Mouse (Mus musculus) myocyte (in vitro differentiated cells): ENCODE data around the gene Serinc2. TPM values are rescaled to one million over a fixed set of nuclear protein-coding genes. Genes with fewer than 3 reads are reported as not detected.

Experiments used
- H3K27me3 ChIP-seq: one replicate; pipeline ENCODE4 v1.6.1; 2011; ENCODE audit not compliant: control insufficient read depth, insufficient read depth, insufficient read length
- H3K36me3 ChIP-seq: one replicate; pipeline ENCODE4 v1.6.1; 2011; ENCODE audit not compliant: control insufficient read depth, insufficient read depth
- H3K4me2 ChIP-seq: one replicate; pipeline ENCODE4 v1.6.1; 2011; ENCODE audit warnings: low read depth, control low read depth
- H3K4me3 ChIP-seq: one replicate; pipeline ENCODE4 v1.5.1; 2011; ENCODE audit warnings: mild to moderate bottlenecking, control low read depth, moderate library complexity
- H3K79me2 ChIP-seq: one replicate; pipeline ENCODE4 v1.6.1; 2011; ENCODE audit not compliant: control insufficient read depth, insufficient read depth
- H3ac ChIP-seq: one replicate; pipeline ENCODE4 v1.6.1; 2011; ENCODE audit not compliant: control insufficient read depth, insufficient read length
- CEBPB ChIP-seq: IDR thresholded peaks from 2 replicates; pipeline ENCODE4 v1.6.1; 2011; ENCODE audit warnings: mild to moderate bottlenecking, moderate library complexity; ENCODE audit not compliant: poor library complexity, insufficient read depth, severe bottlenecking
- E2F4 ChIP-seq: IDR thresholded peaks from one replicate; pipeline ENCODE4 v1.6.1; 2011; ENCODE audit warnings: mild to moderate bottlenecking, control low read depth, moderate library complexity; ENCODE audit not compliant: insufficient read depth
- MAX ChIP-seq: IDR thresholded peaks from one replicate; pipeline ENCODE4 v1.6.1; 2011; ENCODE audit warnings: low read depth, mild to moderate bottlenecking, control low read depth
- MYOD1 ChIP-seq, 3 experiments: IDR thresholded peaks; one replicate each; pipeline ENCODE4 v1.6.1; 2011; ENCODE audit warnings: control low read depth in 2 of 3, low read depth in 2 of 3, mild to moderate bottlenecking in 2 of 3, moderate library complexity in 1 of 3; ENCODE audit not compliant: insufficient read length in 2 of 3, control insufficient read depth in 1 of 3
- MYOG ChIP-seq, 3 experiments: IDR thresholded peaks; one replicate each; pipeline ENCODE4 v1.6.1; 2011; ENCODE audit warnings: control low read depth in 2 of 3, low read depth in 2 of 3, mild to moderate bottlenecking in 2 of 3; ENCODE audit not compliant: insufficient read length in 2 of 3, control insufficient read depth in 1 of 3, insufficient read depth in 1 of 3
- POLR2A ChIP-seq: IDR thresholded peaks from one replicate; pipeline ENCODE4 v1.6.1; 2011; ENCODE audit warnings: low read depth, mild to moderate bottlenecking, control low read depth, moderate library complexity; ENCODE audit not compliant: insufficient read length
- POLR2AphosphoS2 ChIP-seq: IDR thresholded peaks from one replicate; pipeline ENCODE4 v1.6.1; 2011; ENCODE audit warnings: low read depth, control low read depth; ENCODE audit not compliant: insufficient read length
- REST ChIP-seq: IDR thresholded peaks from one replicate; pipeline ENCODE4 v1.6.1; 2011; ENCODE audit warnings: mild to moderate bottlenecking, control low read depth, moderate library complexity; ENCODE audit not compliant: insufficient read depth, insufficient read length
- SRF ChIP-seq: IDR thresholded peaks from one replicate; pipeline ENCODE4 v1.6.1; 2011; ENCODE audit warnings: low read depth; ENCODE audit not compliant: control insufficient read depth, insufficient read length
- TCF12 ChIP-seq: IDR thresholded peaks from one replicate; pipeline ENCODE4 v1.6.1; 2011; ENCODE audit warnings: mild to moderate bottlenecking, control low read depth; ENCODE audit not compliant: poor library complexity, insufficient read depth, severe bottlenecking
- TCF3 ChIP-seq: IDR thresholded peaks from one replicate; pipeline ENCODE4 v1.6.1; 2011; ENCODE audit warnings: low read depth, control low read depth; ENCODE audit not compliant: insufficient read length
- USF1 ChIP-seq: IDR thresholded peaks from one replicate; pipeline ENCODE4 v1.6.1; 2011; ENCODE audit warnings: low read depth, mild to moderate bottlenecking, control low read depth, moderate library complexity
- polyA plus RNA-seq: library from polyadenylated mRNA; unstranded; fragments of >200 nt; fragmentation: generic; extraction: Trizol; gene quantifications from one replicate; pipeline ENCODE4 v1.2.1, GENCODE M21; 2012; ENCODE audit warnings: missing spikeins

Gene Serinc2
- polyA plus RNA-seq, 1 experiment: 120 TPM

- Histone ChIP-seq H3K36me3 (peaks cover 3% of the 10 kb centered on the region), H3K4me3 (no peak overlapping the region), H3K4me2 (no peak overlapping the region), H3K79me2 (no peaks in the 10 kb centered on the region), H3ac (no peak overlapping the region), H3K27me3 (no peaks in the 10 kb centered on the region)
- TF ChIP-seq E2F4 (no peak), POLR2AphosphoS2 (no peak), REST (no peak), POLR2A (no peak), TCF12 (no peak), MYOG (IDR thresholded peaks at IDR 0.05; ENCODE audit: control insufficient read depth in 1 of 3, insufficient read depth in 1 of 3, insufficient read length in 2 of 3, low read depth in 2 of 3) (no peak), CEBPB (no peak), USF1 (no peak), MYOD1 (IDR thresholded peaks at IDR 0.05; ENCODE audit: control insufficient read depth in 1 of 3, insufficient read length in 2 of 3, low read depth in 2 of 3) (no peak), MAX (no peak), TCF3 (no peak), SRF (no peak)
These were observed 27.2 kb downstream of the Serinc2 start for GRCm38 (mm10) chr4:130251763-130252162.

- Histone ChIP-seq H3K36me3 (peaks cover 3% of the 10 kb centered on the region), H3K4me2 (no peak overlapping the region), H3ac (no peak overlapping the region), H3K4me3 (no peak overlapping the region), H3K27me3 (no peaks in the 10 kb centered on the region), H3K79me2 (no peaks in the 10 kb centered on the region)
- TF ChIP-seq POLR2AphosphoS2 (no peak), MYOG (IDR thresholded peaks at IDR 0.05; ENCODE audit: control insufficient read depth in 1 of 3, insufficient read depth in 1 of 3, insufficient read length in 2 of 3, low read depth in 2 of 3) (no peak), USF1 (no peak), E2F4 (no peak), CEBPB (no peak), TCF12 (no peak), MAX (no peak), REST (no peak), MYOD1 (IDR thresholded peaks at IDR 0.05; ENCODE audit: control insufficient read depth in 1 of 3, insufficient read length in 2 of 3, low read depth in 2 of 3) (no peak), SRF (no peak), POLR2A (no peak), TCF3 (no peak)
These were observed 27.8 kb downstream of the Serinc2 start for GRCm38 (mm10) chr4:130251172-130251705.

DNA sequence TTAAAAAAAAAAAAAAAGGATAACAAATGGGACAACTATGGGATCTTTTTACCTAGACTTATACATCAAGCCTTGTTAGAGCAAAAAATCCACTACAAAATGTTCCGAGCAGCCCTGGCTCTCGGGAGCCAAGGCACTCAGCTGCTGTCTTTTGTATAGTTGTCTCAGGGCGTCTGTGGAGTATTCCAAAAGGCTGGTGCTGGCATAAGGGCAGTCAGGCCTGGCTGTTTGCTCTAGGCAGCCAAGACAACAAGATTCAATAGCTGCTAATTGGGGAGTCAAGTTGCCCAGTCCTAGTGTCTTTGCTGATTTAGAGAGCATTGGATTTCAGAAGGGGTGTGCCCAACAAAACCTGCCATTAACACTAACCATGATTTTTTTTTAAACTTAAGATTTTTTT lies 30.4 kb downstream of the Serinc2 start:
- H3K27me3 ChIP-seq: no peaks in the 10 kb centered on the region
- H3K4me3 ChIP-seq: no peak overlapping the region
- no peak for TF ChIP-seq REST
- TF ChIP-seq E2F4: no peak
- TF ChIP-seq TCF3: no peak
- no peak for TF ChIP-seq MAX
- no peak for TF ChIP-seq TCF12
- TF ChIP-seq USF1: no peak
- no peak for TF ChIP-seq MYOD1 (IDR thresholded peaks at IDR 0.05; ENCODE audit: control insufficient read depth in 1 of 3, insufficient read length in 2 of 3, low read depth in 2 of 3)
- TF ChIP-seq MYOG (IDR thresholded peaks at IDR 0.05; ENCODE audit: control insufficient read depth in 1 of 3, insufficient read depth in 1 of 3, insufficient read length in 2 of 3, low read depth in 2 of 3): no peak
- no peak for TF ChIP-seq POLR2A
- TF ChIP-seq CEBPB: no peak
- TF ChIP-seq SRF: no peak
- TF ChIP-seq POLR2AphosphoS2: no peak
- no peak overlapping the region for H3K4me2 ChIP-seq
- no peaks in the 10 kb centered on the region for H3K36me3 ChIP-seq
- H3ac ChIP-seq: no peak overlapping the region
- no peaks in the 10 kb centered on the region for H3K79me2 ChIP-seq

DNA sequence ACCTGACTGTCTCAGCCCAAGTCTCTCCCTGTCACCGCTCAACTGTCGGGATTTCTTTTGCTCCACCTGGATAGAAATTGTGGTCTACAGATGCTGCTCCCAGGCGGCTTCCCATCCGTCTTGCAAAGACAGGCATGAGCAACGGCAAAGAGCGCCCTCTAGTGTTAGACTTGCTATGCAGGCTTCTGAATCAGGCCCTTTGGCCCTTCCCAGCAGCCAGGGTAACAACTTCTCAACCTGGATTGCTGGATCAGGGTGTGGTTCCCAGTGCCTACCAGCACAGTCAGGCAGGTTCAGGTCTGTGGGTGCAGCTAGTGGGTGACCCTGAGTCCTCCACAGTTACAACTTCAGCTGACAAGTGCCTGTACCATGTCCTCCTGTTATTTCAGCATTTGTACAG lies 32.9 kb downstream of the Serinc2 start:
- no peak overlapping the region for H3ac ChIP-seq
- no peaks in the 10 kb centered on the region for H3K79me2 ChIP-seq

More for the DNA sequence above, 32.9 kb downstream of the Serinc2 start:
- TF ChIP-seq MYOG (IDR thresholded peaks at IDR 0.05; ENCODE audit: control insufficient read depth in 1 of 3, insufficient read depth in 1 of 3, insufficient read length in 2 of 3, low read depth in 2 of 3) (no peak), POLR2AphosphoS2 (no peak), SRF (no peak), REST (no peak), CEBPB (no peak), E2F4 (no peak), MAX (no peak), USF1 (no peak), MYOD1 (IDR thresholded peaks at IDR 0.05; ENCODE audit: control insufficient read depth in 1 of 3, insufficient read length in 2 of 3, low read depth in 2 of 3) (no peak), TCF12 (no peak), POLR2A (no peak), TCF3 (no peak)
- Histone ChIP-seq H3K27me3 (no peaks in the 10 kb centered on the region), H3K36me3 (no peaks in the 10 kb centered on the region), H3K4me3 (no peak overlapping the region), H3K4me2 (no peak overlapping the region)
